Mouse (Mus musculus) left cerebral cortex, adult 18-20 months (tissue): ENCODE measurements at regions not wholly inside any gene's neighbourhood (a gene's known extent, or its start where the extent isn't known, plus 50 kb on each side); places are given as distances from the start of the nearest gene placed in this dataset.

ENCODE experiments used
- DNase-seq, 2 experiments: peaks; one replicate each; pipeline ENCODE4 v3.0.0; 2021 to 2022; ENCODE audit warnings: low spot score in 2 of 2, mixed read lengths in 1 of 2

GRCm38 (mm10) chr5:37898041-37898615 lies 73.7 kb upstream of the Msx1 start:
- no peak for DNase-seq

GRCm38 (mm10) chr5:37897501-37897900 lies 73.1 kb upstream of the Msx1 start:
- DNase-seq = no peak

DNA sequence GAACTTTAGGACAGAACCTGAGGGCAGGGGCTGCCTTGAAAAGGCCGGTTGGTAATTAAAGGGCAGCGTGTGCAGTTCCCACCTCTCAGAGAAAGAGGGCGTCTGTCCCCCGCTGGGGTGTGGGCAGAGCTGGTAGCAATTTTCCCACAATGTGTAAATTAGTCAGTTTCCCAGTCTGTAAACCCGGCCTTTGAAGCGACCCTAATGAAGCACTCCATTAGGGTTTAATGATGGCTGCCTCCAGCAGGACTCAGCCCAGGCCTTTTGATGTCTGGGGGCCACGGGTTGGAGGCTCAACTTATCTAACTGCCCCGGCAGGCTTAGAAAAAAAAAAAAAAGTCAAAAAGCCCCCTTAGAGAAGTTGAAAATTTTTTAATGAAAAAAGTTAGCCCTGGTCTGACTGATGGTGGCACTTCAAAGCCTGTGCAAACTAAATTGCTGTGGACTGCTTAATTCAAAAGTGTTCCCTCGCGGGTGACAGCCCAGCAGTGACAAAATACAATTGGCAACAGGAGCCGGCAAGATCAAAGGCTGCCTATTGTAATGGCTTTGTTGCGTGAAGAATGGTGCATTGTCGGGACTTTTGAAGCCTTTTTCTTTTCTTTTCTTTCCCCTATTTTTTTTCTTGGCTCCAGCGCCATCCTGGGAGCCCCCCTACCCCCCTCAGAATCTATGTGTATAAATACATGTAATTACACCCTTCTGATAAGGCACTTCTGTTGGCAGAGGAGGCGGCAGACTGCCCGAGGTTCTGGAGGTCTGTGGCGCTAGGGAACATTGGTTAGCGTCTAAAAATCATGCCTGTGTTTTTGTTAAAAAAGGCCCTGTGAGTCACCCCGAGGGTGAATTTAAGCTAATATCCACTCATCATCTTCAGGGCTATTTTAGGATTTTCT lies 71.3 kb upstream of the Msx1 start:
- DNase-seq = no peak

DNA sequence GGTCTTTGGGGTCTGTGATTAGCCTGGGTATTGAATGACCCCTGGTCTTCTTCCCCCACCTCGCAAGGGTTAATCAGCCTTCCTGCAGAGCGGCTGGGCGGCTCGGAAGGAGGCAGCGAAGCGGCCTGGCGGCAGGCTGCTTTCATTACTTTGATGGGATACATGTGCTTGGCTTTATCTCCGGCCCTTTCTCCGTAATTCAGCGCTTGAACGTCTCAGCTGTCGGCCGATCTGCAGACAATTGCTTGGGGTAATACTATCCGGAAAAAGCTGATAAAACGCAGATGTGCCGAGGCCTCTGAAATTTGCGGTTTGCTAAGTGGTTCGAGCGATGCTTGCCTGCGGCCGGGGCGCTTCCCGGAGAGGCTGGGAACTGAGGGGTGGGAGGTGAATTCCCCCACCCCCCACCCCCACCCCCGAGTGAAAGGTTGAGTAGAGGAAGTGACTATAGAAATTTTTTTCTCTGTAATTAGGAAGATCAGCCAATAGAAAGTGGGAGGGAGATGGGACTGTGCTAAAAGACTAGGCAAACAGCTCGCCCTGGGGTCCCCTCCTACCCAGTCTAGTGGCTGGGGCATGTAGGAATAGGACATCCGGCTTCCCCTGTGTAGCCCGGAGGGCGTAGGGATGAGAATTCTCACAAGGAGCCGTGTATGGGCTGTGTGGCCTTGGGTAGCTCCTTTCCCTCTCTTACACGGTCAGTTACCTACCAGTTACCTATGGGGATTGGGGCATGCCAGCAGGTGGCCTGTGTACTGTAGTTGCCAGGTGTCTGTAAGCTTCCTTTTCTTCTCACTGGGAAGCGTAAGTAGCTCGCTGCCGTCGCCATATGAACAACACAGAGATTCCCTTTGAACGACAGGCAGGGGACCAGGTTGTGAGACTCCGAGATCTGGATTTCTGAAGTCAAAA lies 69.5 kb upstream of the Msx1 start:
- no peak for DNase-seq

- no peak for DNase-seq
Measured at GRCm38 (mm10) chr5:37890641-37891040, 66.3 kb upstream of the Msx1 start.

- DNase-seq = no peak
Measured at GRCm38 (mm10) chr5:37879668-37880380, 55.4 kb upstream of the Msx1 start.

DNA sequence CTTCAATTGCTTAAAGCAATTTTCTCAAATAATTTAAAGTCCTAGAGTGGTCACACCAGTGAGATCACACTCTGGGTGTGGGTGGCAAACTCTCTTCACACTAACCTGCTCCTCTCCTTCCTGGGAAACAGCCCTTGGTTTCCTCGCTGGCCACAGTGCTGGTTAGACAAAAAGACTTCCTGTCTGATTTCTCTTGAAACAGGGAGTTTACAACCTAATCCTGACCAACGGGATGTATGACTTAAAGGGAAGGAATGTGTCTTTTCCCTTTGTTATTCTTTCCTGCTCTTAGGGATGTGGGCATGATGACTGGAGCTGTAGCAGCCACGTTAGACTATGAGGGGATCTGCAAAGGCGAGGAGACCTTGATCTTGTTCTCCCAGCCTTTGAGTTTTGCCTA lies 51.9 kb upstream of the Msx1 start:
- DNase-seq = no peak

DNA sequence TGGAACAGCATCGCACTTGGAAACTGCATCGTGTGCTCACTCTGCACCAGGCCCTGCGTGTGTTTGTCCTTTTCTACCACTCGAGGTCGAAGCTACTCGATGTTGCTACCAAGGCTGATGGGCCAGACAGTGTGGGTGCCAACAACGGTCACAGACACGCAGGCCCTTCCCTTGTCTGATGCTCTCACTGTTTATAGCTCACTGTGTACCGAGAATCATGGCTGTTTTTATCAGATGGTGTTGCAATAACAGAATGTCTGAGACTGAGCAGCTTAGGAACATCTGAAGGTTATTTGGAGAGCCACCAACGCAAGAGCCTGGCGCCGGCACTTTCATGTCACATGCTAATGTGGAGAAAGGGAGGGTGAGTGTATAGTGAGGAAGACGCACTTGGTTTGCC lies 51.1 kb upstream of the Msx1 start:
- no peak for DNase-seq

GRCm38 (mm10) chr5:37874784-37875281 lies 50.5 kb upstream of the Msx1 start:
- DNase-seq = no peak
